Mouse (Mus musculus) gastrocnemius, adult 2 months (tissue): ENCODE measurements around the gene Saa2. TPM values are rescaled to one million over a fixed set of nuclear protein-coding genes. Genes with fewer than 3 reads are reported as not detected.

ENCODE experiments used
- DNase-seq: peaks from one replicate; pipeline ENCODE4 v3.0.0; 2022
- H3K27ac ChIP-seq: fragments of 200-600 bp; 2 replicates; pipeline ENCODE4 v1.8.1; 2022; ENCODE audit warnings: mild to moderate bottlenecking
- H3K4me3 ChIP-seq: fragments of 200-600 bp; 2 replicates; pipeline ENCODE4 v1.8.1; 2022; ENCODE audit warnings: mild to moderate bottlenecking, moderate library complexity
- CTCF ChIP-seq: fragments of 200-600 bp; IDR thresholded peaks from 2 replicates; pipeline ENCODE4 v1.8.1; 2022; ENCODE audit warnings: antibody characterized with exemption, mild to moderate bottlenecking, moderate library complexity
- intact Hi-C: fragments of 180-260 bp; cut with DNase I; formaldehyde crosslinking; loops from one replicate; pipeline ENCODE4 v1.15.1; 2025
- total RNA-seq, 2 experiments: library from RNA; stranded (reverse); gene quantifications; 2 replicates each; pipeline ENCODE4 v1.2.3; 2021

The Saa2 gene
- total RNA-seq, 2 experiments from 2014 or later, result not detected

DNA sequence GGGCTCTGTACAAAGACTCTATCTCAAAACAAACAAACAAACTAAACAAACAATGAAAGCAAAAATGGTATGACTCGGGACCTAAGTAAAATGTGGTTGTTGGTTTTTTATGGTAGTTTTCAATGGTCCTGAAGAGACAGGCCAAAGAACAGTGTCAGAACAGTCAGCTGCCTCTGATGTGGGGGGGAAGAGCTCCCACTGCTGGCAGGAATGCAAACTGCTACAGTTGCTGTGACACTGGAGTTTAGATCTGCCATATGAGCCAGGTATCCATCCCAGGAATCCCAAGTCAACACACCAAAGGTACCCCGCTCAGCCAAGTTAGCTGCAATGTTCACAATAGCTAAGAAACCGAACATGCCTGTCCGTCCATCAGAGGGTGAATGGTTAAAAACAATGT lies 19.1 kb downstream of the Saa2 start:
- TF ChIP-seq CTCF, result peak; percentile 91
- intact Hi-C loops, result no loop called here
- Histone ChIP-seq H3K27ac (no peak overlapping the region), H3K4me3 (no peak overlapping the region)
- DNase-seq, result peak; percentile 61

DNA sequence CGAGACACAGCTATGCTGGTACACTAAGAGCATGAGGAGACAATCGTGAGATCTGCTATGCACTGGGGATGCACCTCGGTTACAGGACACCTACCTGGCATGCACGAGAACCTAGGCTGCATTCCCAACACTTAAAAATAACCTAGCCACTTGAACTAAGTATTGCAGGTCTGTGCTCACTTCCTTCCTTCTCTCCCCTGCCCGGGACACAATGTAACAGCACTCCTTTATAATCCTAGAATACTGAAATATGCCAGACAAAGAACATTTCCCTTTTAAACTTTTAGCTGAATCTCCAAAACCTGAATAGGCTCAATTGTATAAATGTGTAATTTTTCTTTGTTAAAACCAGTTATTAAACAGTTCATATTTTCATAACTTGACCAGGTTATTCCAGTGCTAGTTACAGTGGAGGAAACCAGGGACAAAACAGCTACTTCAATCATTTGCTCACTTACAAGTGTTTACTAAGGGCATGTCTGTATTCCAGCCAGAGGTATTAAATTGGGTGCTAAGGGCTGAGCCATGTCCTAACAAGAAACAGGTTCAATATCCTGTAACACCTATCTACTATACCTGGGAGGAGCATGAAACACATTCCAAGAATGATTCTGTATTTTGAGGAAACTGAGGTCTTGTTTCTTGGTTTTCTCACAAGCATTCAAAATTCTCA lies 37.7 kb downstream of the Saa2 start:
- intact Hi-C loops, result no loop called here
- TF ChIP-seq CTCF, result no peak

DNA sequence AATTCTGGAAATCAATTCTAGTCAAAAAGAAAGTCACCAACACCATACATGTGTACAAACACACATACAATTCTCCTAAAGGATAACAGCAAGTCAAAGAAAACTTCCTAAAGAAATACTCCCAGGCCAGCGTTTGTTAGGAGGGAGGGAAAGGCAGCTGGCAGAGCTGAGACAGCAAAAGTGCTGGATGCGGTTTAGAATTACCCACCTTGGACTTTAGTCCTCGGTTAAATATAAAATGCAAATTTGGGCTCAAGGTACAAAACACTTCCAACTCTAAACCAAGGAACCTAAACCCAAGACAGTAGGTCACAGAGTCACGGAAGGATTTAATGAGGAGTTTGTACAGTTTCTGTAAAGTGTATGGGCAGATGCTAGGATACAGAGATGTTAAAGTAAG lies 42.3 kb downstream of the Saa2 start:
- DNase-seq, result no peak
- H3K27ac ChIP-seq, result peak overlapping the region; percentile 98
- intact Hi-C loops, result loop anchor here (10.0 kb wide), 1 partner anchor 121 kb away; the partner anchor contains the start of gene Tsg101
- H3K4me3 ChIP-seq, result no peak overlapping the region
- TF ChIP-seq CTCF, result no peak

More for the DNA sequence above, 37.7 kb downstream of the Saa2 start:
- no peak for DNase-seq
- Histone ChIP-seq H3K27ac (peak overlapping the region; percentile 51), H3K4me3 (no peak overlapping the region)

DNA sequence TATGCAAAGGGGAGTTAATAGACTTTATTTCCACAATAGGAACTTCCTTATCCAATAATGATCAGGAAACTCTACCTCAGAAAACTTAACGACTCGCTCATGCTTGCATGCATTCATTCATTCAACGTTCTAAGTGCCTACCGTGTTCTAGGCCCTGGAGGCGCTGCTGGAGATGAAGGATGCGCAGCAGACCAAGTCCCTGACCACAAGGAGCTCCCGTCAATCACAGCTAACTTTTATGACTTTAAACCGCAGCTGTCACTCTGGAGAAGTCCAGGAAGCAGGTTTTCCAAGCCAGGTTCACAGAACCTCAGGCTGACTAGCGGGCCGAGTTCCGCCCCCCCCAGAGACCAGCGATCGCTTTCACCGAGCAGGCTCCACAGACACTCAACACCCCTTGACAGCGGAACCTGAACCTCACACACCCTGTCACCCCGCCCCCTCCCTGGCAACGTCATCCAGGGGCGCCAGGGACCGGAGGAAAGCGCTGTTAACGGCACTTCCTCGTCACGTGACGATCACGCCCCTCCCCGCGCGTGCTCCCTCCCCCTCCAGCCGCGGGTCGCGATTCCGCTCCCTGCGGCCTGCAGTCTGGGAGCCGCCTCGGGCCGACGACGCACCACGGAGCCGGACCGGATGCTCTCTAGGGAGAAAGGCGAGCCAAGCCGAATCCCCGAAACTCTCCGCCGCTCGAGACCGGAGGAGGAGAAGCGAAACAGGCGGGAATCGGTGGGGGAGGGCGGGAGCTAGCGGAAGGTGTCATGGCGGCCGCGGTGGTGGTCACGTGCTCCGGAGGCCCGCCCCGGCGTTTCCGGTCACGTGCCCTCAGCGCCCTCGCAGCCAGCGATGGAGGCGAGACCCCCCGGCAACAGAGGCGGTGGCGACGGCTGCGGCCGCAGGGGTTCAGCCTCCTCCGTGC lies 44.0 kb downstream of the Saa2 start, which contains the start of the genes Hps5 and Gtf2h1:
TSS of gene Hps5 (minus strand) at position 778 of the 919 bp plus-strand sequence.
TSS of gene Gtf2h1 (plus strand) at position 817 of the 919 bp plus-strand sequence.
- H3K27ac ChIP-seq, result peak within 1 kb of the TSS; percentile 98
- TF ChIP-seq CTCF, result no peak
- intact Hi-C loops, result loop anchor here (2.0 to 10.0 kb wide), 2 partner anchors 51 to 119 kb away; partner anchors contain the start of gene Tsg101
- DNase-seq, result peak; percentile 99
- H3K4me3 ChIP-seq, result peak within 1 kb of the TSS; percentile 97

DNA sequence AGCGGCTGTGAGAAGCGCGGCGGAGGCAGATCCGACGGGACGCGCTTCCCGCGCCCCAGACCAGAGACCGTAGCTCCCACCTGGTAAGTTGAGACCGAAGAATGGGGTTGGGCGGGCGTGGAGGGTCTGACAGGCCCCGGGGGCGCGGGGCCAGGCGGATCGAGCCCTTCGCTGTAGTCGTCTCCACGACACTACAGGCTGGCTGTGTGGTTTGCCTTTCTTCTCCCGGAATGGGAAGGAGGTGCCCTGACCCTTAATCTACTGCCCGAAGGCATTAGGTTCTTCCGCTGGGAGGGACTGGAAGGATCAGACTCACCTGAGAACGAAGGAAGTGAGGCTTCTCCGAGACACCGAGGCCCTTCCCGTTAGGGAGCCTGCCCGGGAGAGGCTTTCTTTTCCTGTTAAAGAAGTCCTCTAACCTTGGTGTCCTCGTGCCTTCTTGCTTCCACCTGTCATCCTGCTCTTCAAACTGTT lies 44.7 kb downstream of the Saa2 start:
- no peak for DNase-seq
- no peak for TF ChIP-seq CTCF
- Histone ChIP-seq H3K27ac (peak overlapping the region; percentile 98), H3K4me3 (peak overlapping the region; percentile 97)
- intact Hi-C loops, result loop anchor here (2.0 to 10.0 kb wide), 2 partner anchors 51 to 119 kb away; partner anchors contain the start of gene Tsg101

DNA sequence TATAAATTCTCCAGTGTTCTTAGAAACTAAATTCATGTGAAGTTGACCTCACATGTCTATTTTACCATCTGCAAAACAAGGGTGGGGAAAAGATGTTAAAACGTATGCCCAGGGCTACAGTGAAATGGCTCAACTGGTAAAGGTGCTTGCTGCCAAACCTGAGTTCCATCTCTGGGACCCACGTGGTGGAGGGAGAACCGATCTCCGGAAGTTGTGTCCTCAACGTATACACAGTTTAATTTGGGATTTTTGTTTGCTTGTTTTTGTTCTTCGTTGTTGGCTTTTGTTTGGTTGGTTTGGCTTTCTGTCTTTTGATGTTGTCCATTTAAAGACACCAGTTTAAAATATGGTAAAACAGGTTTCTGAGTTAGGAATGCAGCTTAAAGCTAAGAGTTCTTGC lies 45.2 kb downstream of the Saa2 start:
- peak overlapping the region; percentile 97 for H3K4me3 ChIP-seq
- intact Hi-C loops, result loop anchor here (2.0 to 10.0 kb wide), 2 partner anchors 50 to 118 kb away; partner anchors contain the start of gene Tsg101
- no peak for TF ChIP-seq CTCF
- peak overlapping the region; percentile 98 for H3K27ac ChIP-seq
- DNase-seq, result no peak

Other genes with a start within 250 kb of the Saa2 start
- gene Sergef, start 112.0 kb upstream of the Saa2 start, total RNA-seq, result 1 to 10 TPM; 2.1 to 3.5 TPM
- gene Tph1, start 79.3 kb upstream of the Saa2 start, total RNA-seq, result under 1 TPM; 0.22 to 0.94 TPM
- gene Saal1, start 41.1 kb upstream of the Saa2 start, total RNA-seq, result 1 to 10 TPM; 2.7 to 3.3 TPM
- gene Saa3, start 36.1 kb upstream of the Saa2 start, total RNA-seq, result not detected
- gene Saa4, start 19.2 kb upstream of the Saa2 start, total RNA-seq, result not detected
- not detected for gene Saa1, start 8.8 kb upstream of the Saa2 start, total RNA-seq
- gene Hps5, start 44.3 kb downstream of the Saa2 start, total RNA-seq, result 10 to 100 TPM in 1 of 2 experiments, 1 to 10 TPM in 1; 9.7 to 11.3 TPM
- 10 to 100 TPM; 17.7 to 18.6 TPM for gene Gtf2h1, start 44.3 kb downstream of the Saa2 start, total RNA-seq
- gene Ldha, start 89.7 kb downstream of the Saa2 start, total RNA-seq, result 1,000 to 10,000 TPM; 2,441 to 2,897 TPM
- gene Ldhc, start 109.4 kb downstream of the Saa2 start, total RNA-seq, result not detected
- gene Tsg101, start 168.2 kb downstream of the Saa2 start, total RNA-seq, result 10 to 100 TPM; 49.8 to 50.6 TPM
- gene Uevld, start 206.7 kb downstream of the Saa2 start, total RNA-seq, result 10 to 100 TPM; 11.2 to 11.9 TPM
- not detected for gene Gm9999, start 231.8 kb downstream of the Saa2 start, total RNA-seq